Mouse (Mus musculus) kidney, postnatal 4 days (tissue): Measurements from ENCODE around the gene Myh11.
"Not testable (repeated sequence)": the region's sequence is repeated elsewhere in the genome, so short reads cannot be mapped to it uniquely, and the experiment has no call there.

ENCODE experiments used
- DNase-seq, 2 experiments: peaks; one replicate each; pipeline ENCODE4 v3.0.0; 2021; ENCODE audit warnings: mixed read lengths in 2 of 2

The Myh11 gene

DNA sequence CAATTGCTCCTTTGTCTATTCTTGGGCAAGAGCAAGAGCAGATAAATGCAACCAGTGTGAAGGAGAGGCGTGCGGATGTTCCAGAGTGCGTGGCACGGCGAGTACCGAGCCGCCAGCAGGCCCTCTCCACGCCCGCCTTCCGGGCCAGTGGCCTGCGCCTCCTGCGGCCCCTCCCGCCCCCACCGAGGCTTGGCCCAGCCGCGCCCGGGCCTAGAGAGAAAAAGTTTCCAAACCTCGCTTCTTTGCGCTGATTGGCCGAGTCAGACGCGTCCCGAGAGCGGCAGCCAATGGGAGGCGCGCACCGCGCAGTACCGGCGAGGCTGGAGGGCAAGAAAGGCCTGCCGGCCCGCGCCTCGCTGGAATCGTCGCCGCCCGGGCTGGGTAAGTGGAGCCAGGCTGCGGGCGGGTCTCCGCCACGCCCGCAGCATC is 128.2 kb downstream of the Myh11 start, which contains the start of the genes Nde1 and Marf1:
Nde1 (plus strand) TSS at position 288 of the 429 bp plus-strand sequence.
Marf1 (minus strand) TSS at position 364 of the 429 bp plus-strand sequence.
- peak; percentile 92 to 96 for DNase-seq

DNA sequence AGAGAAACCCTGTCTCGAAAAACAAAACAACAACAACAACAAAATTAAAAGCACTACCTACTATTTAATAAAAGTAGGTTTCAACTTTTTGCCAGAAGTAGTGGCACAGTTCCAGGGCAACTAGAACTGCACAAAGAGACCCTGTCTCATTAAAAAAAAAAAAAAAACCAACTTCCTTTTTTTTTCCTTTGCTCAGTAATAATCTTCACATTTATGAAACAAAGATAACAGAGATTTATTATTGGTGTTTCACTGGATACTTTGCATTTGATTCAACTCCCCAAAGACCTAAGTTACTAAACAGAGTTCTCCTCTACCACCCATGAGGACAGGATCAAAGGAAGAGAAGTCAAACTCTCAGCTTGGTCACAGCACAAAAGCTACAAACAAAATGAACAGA is 130.2 kb downstream of the Myh11 start:
- DNase-seq = no peak

DNA sequence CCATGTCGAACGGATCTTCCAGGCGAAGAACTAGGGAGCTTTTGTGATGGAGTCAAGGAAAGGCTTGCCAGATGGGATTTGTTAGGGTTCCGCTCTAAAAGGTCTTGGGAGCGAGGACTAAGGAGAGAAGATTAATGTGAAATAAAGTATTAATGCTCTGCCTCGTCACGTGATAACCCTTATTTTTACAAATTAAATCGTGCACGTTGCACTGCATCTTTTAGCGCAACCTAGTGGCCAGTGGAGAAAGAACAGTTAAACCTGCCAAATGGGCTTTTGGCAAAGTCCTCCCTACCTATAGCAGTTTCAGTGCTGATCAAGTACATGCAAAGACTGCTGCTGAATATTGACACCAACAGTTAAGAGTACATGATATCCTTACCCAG is 131.4 kb downstream of the Myh11 start:
- peak; percentile 75 to 84 for DNase-seq

DNA sequence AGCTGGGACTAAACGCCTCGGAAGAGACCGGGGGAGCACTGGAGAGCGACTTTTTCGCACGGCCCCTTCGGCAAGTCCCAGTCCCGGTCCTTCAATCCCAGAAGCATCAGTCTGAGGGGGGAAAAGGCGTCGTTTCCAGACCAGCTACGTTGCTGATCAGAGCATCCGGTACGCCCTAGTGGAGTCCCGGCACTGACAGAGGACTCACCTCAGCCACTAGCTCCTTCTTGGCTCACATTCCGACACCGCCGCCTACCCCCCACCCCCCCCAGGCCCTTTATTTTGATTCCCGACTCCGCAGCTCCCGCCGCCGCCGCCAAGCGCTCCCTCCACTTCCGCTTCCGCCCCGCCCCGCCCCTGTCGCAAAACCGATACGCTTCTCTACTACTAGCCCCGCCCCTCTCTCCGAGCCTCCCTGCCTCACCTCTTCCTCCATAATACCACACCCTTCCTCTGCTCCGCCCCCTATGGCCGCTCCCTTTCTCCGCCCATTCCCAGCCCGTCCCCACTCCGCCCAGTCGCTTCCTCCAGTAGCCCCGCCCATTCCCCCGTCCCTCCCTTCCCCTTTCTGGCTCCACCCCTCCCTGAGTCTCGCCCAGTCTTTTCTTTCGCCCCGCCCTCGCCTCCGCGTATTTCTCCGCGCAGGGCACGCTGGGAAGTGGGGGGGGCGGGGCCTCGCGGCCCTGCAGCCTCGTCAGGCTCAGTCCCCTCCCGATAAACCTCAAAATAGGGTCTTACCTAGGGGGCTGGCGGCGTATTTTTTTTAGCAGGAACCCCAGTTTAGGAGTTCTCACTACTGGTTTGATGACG is 132.0 kb downstream of the Myh11 start:
- DNase-seq = peak; percentile 100

DNA sequence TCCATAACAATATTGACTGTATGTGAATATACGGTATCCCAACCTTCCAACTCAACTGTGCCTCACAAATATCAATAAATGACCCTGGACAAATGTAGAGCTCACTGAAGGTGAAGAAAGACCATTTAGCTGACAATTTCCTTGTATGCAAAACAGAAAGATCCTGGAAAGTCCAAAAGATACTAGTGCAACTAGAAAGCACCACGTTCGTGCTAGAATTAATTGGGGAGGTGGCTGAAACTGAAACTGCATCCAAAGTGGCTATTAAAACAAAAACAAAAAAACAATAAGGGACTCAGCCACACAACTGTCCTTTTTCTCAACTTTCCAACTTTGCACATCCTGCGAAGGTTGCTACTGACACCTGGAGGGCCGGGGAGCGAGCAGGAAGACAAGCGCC is 132.6 kb downstream of the Myh11 start:
- DNase-seq = no peak

DNA sequence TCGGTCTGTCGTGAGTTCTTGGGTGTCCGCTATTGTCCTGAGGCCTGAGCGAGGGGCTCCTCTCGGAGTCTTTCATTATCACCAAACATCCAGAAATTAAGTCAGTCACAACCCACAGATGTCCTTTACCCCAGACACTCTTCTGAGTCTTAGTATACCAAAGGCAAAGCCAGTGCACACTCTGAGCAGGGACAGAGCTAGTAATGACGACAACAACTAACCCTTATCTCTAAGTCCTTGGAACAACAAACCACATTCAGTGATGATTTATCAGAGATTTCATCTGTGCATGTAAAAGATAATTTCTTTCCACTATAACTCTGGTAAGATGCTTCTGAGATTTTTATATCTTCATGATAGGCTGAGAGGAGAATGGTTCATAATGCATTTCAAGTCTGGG is 134.9 kb downstream of the Myh11 start:
- DNase-seq = no peak

DNA sequence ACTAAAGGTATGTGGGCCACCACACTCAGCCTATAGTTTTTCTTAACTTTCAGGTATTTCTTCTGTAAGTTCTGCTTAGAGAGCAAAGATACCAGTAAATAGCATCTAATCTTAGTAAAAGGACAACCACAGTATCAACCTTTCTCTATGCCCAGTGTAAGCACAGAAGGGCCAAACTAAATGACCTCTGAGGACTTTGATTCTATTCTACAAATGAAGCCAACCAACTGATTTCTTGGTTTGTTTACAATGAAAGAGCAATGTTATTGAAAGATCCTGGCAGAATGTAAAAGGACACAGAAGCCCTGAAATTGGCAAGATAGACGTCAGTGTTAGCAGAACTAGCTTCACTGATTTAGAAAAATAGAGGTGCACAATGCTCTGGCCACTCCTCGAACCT is 135.5 kb downstream of the Myh11 start:
- not testable (repeated sequence) for DNase-seq

DNA sequence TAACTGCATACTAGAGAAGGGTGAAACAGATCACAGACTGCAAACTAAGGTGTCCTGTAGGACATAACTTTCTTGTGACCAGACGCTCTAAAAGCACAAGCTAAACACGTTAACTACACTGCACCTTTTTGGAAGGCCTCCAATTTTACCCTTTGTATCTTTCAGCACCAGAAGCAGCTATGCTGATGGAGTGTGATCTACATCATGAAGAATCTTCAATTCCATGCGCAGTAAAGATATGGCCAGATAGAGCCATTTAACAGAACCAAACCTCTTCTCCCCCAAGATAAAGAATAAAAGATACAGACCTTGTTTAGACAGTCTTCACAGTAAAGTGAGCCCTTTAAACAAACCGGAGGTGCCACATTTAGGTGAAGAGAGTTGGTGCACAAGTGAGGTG is 139.5 kb downstream of the Myh11 start:
- DNase-seq = no peak

DNA sequence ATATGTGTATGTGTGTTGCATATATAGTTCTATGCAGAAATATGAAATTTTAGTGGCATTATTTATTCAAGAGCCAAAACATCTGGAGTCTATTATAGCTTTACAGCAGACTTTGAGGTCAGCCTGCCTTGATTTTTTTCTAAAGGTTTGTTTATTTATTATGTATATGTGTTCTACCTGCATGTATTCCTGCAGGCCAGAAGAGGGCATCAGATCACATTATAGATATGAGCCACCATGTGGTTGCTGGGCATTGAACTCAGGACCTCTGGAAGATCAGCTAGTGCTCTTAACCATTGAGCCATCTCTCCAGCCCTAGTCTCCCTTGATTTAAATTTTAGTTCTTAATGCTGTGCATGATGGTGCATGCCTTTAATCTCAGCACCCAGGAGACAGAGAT is 143.5 kb downstream of the Myh11 start:
- DNase-seq = no peak
